Mouse (Mus musculus): ENCODE results near the gene Osbpl10. TPM values are rescaled to one million over a fixed set of nuclear protein-coding genes. Genes with fewer than 3 reads are reported as not detected.

Osbpl10 gene
- polyA plus RNA-seq, 1 experiment from 2014 or later = 2.5 TPM

GRCm38 (mm10) chr9:115214572-115215571 is 236.5 kb downstream of the Osbpl10 start:
- no peak overlapping the region for H3K27ac ChIP-seq (ENCODE audit: low read depth)

GRCm38 (mm10) chr9:115215830-115216701 is 237.7 kb downstream of the Osbpl10 start:
- no peak for TF ChIP-seq CTCF (IDR thresholded peaks at IDR 0.05; ENCODE audit: low read depth)
- no peak overlapping the region for H3K27ac ChIP-seq (ENCODE audit: low read depth)

More at GRCm38 (mm10) chr9:115214572-115215571, 236.5 kb downstream of the Osbpl10 start:
- 0 out of 2 replicates have a peak, but pooled peaks have one; percentile 24 for ATAC-seq (ENCODE audit: insufficient read depth)
- 21% methylated on average over 7 of the region's 7 CpGs for WGBS
- 0 out of 2 replicates have a peak, but pooled peaks cover 2% of the 10 kb centered on the region for H3K9me3 ChIP-seq (ENCODE audit: low read depth, low read length)
- TF ChIP-seq CTCF (IDR thresholded peaks at IDR 0.05; ENCODE audit: low read depth) = peak; percentile 26; the same call in 1 of the 2 replicates
- H3K9ac ChIP-seq = no peak overlapping the region
- DNase-seq = peak; percentile 49
- peaks cover 12% of the 10 kb centered on the region; the same call in 1 of the 2 replicates for H3K4me1 ChIP-seq (ENCODE audit: insufficient read depth)
- no peaks in the 10 kb centered on the region for H3K27me3 ChIP-seq (ENCODE audit: insufficient read depth, low read length)
- no peak overlapping the region for H3K4me2 ChIP-seq
- no peaks in the 10 kb centered on the region for H3K36me3 ChIP-seq (ENCODE audit: insufficient read depth)
- no peak overlapping the region for H3K4me3 ChIP-seq (ENCODE audit: low read depth, low read length)

DNA sequence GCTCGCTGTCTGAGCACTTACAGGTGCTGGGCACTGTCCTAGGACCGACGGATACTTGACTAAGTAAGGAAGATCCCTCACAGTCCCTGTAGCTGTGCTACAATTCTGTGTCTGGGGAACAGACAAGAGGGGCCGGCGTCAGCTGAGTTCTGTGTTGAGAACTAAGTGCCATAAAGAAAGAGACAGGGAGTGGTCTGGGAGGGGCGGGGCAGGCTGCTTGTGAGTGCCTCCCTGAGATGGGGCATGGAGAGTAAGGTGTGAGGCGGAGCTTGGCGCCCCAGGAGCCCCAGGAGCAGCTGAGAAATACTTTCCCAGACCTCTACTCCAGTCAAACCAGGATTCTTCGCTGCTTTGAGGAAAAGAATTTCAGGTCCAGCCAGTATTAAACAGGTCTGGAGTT is 239.6 kb downstream of the Osbpl10 start:
- H3K4me2 ChIP-seq = no peak overlapping the region
- no peak for ATAC-seq (ENCODE audit: insufficient read depth)
- H3K4me3 ChIP-seq (ENCODE audit: low read depth, low read length) = no peak overlapping the region
- H3K36me3 ChIP-seq (ENCODE audit: insufficient read depth) = no peaks in the 10 kb centered on the region
- peak; percentile 14 for DNase-seq
- H3K27me3 ChIP-seq (ENCODE audit: insufficient read depth, low read length) = no peaks in the 10 kb centered on the region
- no peak overlapping the region for H3K9ac ChIP-seq
- no peak overlapping the region for H3K27ac ChIP-seq (ENCODE audit: low read depth)
- no peak for TF ChIP-seq CTCF (IDR thresholded peaks at IDR 0.05; ENCODE audit: low read depth)
- WGBS = 26% methylated on average over 9 of the region's 9 CpGs
- H3K9me3 ChIP-seq (ENCODE audit: low read depth, low read length) = 0 out of 2 replicates have a peak, but pooled peaks cover 2% of the 10 kb centered on the region
- H3K4me1 ChIP-seq (ENCODE audit: insufficient read depth) = peaks cover 12% of the 10 kb centered on the region; the same call in 1 of the 2 replicates

More at GRCm38 (mm10) chr9:115215830-115216701, 237.7 kb downstream of the Osbpl10 start:
- Histone ChIP-seq H3K4me1 (ENCODE audit: insufficient read depth) (peaks cover 12% of the 10 kb centered on the region; the same call in 1 of the 2 replicates), H3K4me2 (0 out of 2 replicates have a peak overlapping the region, but pooled peaks have one; percentile 1), H3K27me3 (ENCODE audit: insufficient read depth, low read length) (no peaks in the 10 kb centered on the region), H3K36me3 (ENCODE audit: insufficient read depth) (no peaks in the 10 kb centered on the region), H3K9me3 (ENCODE audit: low read depth, low read length) (0 out of 2 replicates have a peak, but pooled peaks cover 2% of the 10 kb centered on the region), H3K4me3 (ENCODE audit: low read depth, low read length) (no peak overlapping the region), H3K9ac (no peak overlapping the region)
- ATAC-seq (ENCODE audit: insufficient read depth) = peak; percentile 77
- peak; percentile 75 for DNase-seq
- 32% methylated on average over 21 of the region's 21 CpGs for WGBS

GRCm38 (mm10) chr9:115220466-115220865 is 242.1 kb downstream of the Osbpl10 start:
- H3K4me3 ChIP-seq (ENCODE audit: low read depth, low read length) = no peak overlapping the region
- no peaks in the 10 kb centered on the region for H3K36me3 ChIP-seq (ENCODE audit: insufficient read depth)
- H3K27ac ChIP-seq (ENCODE audit: low read depth) = no peak overlapping the region
- peaks cover 7% of the 10 kb centered on the region; the same call in 1 of the 2 replicates for H3K4me1 ChIP-seq (ENCODE audit: insufficient read depth)
- 72% methylated on average over 7 of the region's 7 CpGs for WGBS
- H3K9me3 ChIP-seq (ENCODE audit: low read depth, low read length) = no peaks in the 10 kb centered on the region
- no peak for ATAC-seq (ENCODE audit: insufficient read depth)
- H3K9ac ChIP-seq = no peak overlapping the region
- H3K4me2 ChIP-seq = no peak overlapping the region
- no peak for TF ChIP-seq CTCF (IDR thresholded peaks at IDR 0.05; ENCODE audit: low read depth)
- DNase-seq = no peak
- no peaks in the 10 kb centered on the region for H3K27me3 ChIP-seq (ENCODE audit: insufficient read depth, low read length)

GRCm38 (mm10) chr9:115221265-115221664 is 242.9 kb downstream of the Osbpl10 start:
- Histone ChIP-seq H3K9me3 (ENCODE audit: low read depth, low read length) (no peaks in the 10 kb centered on the region), H3K36me3 (ENCODE audit: insufficient read depth) (no peaks in the 10 kb centered on the region), H3K4me2 (no peak overlapping the region), H3K27ac (ENCODE audit: low read depth) (no peak overlapping the region), H3K27me3 (ENCODE audit: insufficient read depth, low read length) (no peaks in the 10 kb centered on the region), H3K9ac (no peak overlapping the region), H3K4me3 (ENCODE audit: low read depth, low read length) (no peak overlapping the region), H3K4me1 (ENCODE audit: insufficient read depth) (no peaks in the 10 kb centered on the region)
- ATAC-seq (ENCODE audit: insufficient read depth) (no peak), DNase-seq (no peak)
- 87% methylated on average over 7 of the region's 7 CpGs for WGBS
- no peak for TF ChIP-seq CTCF (IDR thresholded peaks at IDR 0.05; ENCODE audit: low read depth)

DNA sequence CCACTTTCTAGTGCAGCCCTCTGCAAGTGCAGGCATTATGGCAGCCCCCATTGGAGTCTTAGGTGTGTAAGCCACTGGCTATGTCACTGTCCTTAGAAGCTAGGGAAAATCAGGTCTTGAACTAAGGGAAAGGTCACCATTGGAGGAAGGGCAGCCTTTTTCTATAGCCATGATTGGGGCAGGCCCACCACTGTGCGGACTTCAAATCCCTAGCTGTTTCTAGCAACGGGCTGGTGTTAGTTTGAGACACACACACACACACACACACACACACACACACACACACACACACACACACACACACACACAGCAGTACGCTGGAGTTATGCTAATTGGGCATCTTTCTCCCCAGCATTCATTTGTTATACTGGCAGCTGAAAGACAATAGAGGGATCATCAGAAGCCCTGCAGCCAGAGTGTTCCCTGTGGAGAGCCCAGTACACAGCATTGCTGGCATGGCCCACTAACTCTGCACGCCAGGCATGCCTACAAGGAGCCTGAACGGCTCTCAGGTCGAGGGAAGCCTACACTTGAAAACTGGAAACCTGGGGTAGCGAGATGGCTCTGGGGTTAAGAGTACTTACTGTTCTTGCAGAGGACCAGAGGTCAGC is 246.5 kb downstream of the Osbpl10 start:
- Histone ChIP-seq H3K9me3 (ENCODE audit: low read depth, low read length) (no peaks in the 10 kb centered on the region), H3K27me3 (ENCODE audit: insufficient read depth, low read length) (no peaks in the 10 kb centered on the region), H3K36me3 (ENCODE audit: insufficient read depth) (no peaks in the 10 kb centered on the region), H3K4me3 (ENCODE audit: low read depth, low read length) (no peak overlapping the region), H3K4me1 (ENCODE audit: insufficient read depth) (no peaks in the 10 kb centered on the region), H3K27ac (ENCODE audit: low read depth) (no peak overlapping the region), H3K9ac (no peak overlapping the region), H3K4me2 (no peak overlapping the region)
- DNase-seq (no peak), ATAC-seq (ENCODE audit: insufficient read depth) (no peak)
- WGBS = 69% methylated on average over 7 of the region's 7 CpGs
- TF ChIP-seq CTCF (IDR thresholded peaks at IDR 0.05; ENCODE audit: low read depth) = no peak
